Mouse (Mus musculus) kidney, postnatal 0 days (tissue): ENCODE data around the gene Clmp. TPM values are rescaled to one million over a fixed set of nuclear protein-coding genes. Genes with fewer than 3 reads are reported as not detected.

ENCODE experiments used
- ATAC-seq: fragments of 200-750 bp; cut with Nextera tagmentation; replicated peaks from 2 replicates; pipeline ENCODE4 v1.8.0; 2017; ENCODE audit warnings: low read depth, moderate number of reproducible peaks, moderate TSS enrichment, moderate library complexity; ENCODE audit not compliant: low FRiP score
- DNase-seq: peaks from one replicate; pipeline ENCODE4 v3.0.0-alpha.2; 2016; ENCODE audit warnings: low spot score
- H3K27ac ChIP-seq: fragments of 300-500 bp; sonication (generic); 2 replicates; pipeline ENCODE4 v1.5.1; 2014; ENCODE audit warnings: mild to moderate bottlenecking
- H3K27me3 ChIP-seq: fragments of 300-500 bp; sonication (generic); 2 replicates; pipeline ENCODE4 v1.6.1; 2014; ENCODE audit warnings: low read length, mixed read lengths; ENCODE audit not compliant: insufficient read depth
- H3K36me3 ChIP-seq: fragments of 300-500 bp; sonication (generic); 2 replicates; pipeline ENCODE4 v1.6.1; 2014; ENCODE audit warnings: low read length, mixed read lengths; ENCODE audit not compliant: insufficient read depth
- H3K4me1 ChIP-seq: fragments of 300-500 bp; sonication (generic); replicated peaks from 2 replicates; pipeline ENCODE4 v1.6.1; 2014; ENCODE audit warnings: antibody characterized with exemption, low read length, mixed read lengths; ENCODE audit not compliant: insufficient read depth
- H3K4me2 ChIP-seq: fragments of 300-500 bp; sonication (generic); 2 replicates; pipeline ENCODE4 v1.6.1; 2014; ENCODE audit warnings: mild to moderate bottlenecking, low read length, moderate library complexity, mixed read lengths
- H3K4me3 ChIP-seq: fragments of 300-500 bp; sonication (generic); replicated peaks from 2 replicates; pipeline ENCODE4 v1.5.1; 2014; ENCODE audit warnings: low read depth, low read length
- H3K9ac ChIP-seq: fragments of 300-500 bp; sonication (generic); 2 replicates; pipeline ENCODE4 v1.6.1; 2014; ENCODE audit warnings: low read depth, low read length
- H3K9me3 ChIP-seq: fragments of 300-500 bp; sonication (generic); replicated peaks from 2 replicates; pipeline ENCODE4 v1.6.1; 2016; ENCODE audit warnings: low read length, inconsistent platforms, mixed read lengths
- CTCF ChIP-seq: IDR thresholded peaks from 2 replicates; pipeline ENCODE4 v1.5.1; 2016; ENCODE audit warnings: antibody characterized with exemption, low read depth, mild to moderate bottlenecking, moderate library complexity
- WGBS: fragments of 180-500 bp; shearing (Covaris S2); extraction: QIAGEN DNeasy Blood & Tissue Kit; methylation state at CpG from one replicate; pipeline ENCODE4 v1.1.7; 2014; 5-methylcytosine and 5-hydroxymethylcytosine counted together
- polyA plus RNA-seq: library from polyadenylated mRNA; unstranded; fragments of >200 nt; fragmentation: Nextera tagmentation; extraction: Ambion mirVana; gene quantifications from 2 replicates; pipeline ENCODE4 v1.2.1, GENCODE M21; 2015

Clmp gene
- polyA plus RNA-seq, 1 experiment from 2014 or later = 23.6 TPM

GRCm38 (mm10) chr9:40806440-40807288 lies 120.9 kb downstream of the Clmp start:
- Histone ChIP-seq H3K27me3 (no peaks in the 10 kb centered on the region), H3K4me3 (no peak overlapping the region), H3K9ac (no peak overlapping the region), H3K9me3 (no peaks in the 10 kb centered on the region), H3K4me1 (peaks cover 17% of the 10 kb centered on the region), H3K36me3 (peaks cover 22% of the 10 kb centered on the region), H3K27ac (peak overlapping the region; percentile 20; the same call in 1 of the 2 replicates), H3K4me2 (no peak overlapping the region)
- peak; percentile 92 for DNase-seq
- TF ChIP-seq CTCF = peak; percentile 64
- WGBS = 22% methylated on average over 5 of the region's 5 CpGs
- ATAC-seq = peak; percentile 45; the same call in 1 of the 2 replicates

GRCm38 (mm10) chr9:40807289-40807920 lies 121.6 kb downstream of the Clmp start:
- Histone ChIP-seq H3K9ac (no peak overlapping the region), H3K4me2 (no peak overlapping the region), H3K36me3 (peaks cover 22% of the 10 kb centered on the region), H3K4me1 (peaks cover 17% of the 10 kb centered on the region), H3K9me3 (no peaks in the 10 kb centered on the region), H3K27me3 (no peaks in the 10 kb centered on the region), H3K4me3 (no peak overlapping the region), H3K27ac (peak overlapping the region; percentile 48; the same call in 1 of the 2 replicates)
- TF ChIP-seq CTCF = peak; percentile 28; the same call in 1 of the 2 replicates
- peak; percentile 65 for DNase-seq
- no peak for ATAC-seq
- 21% methylated on average over 11 of the region's 11 CpGs for WGBS

- no peaks in the 10 kb centered on the region for H3K9me3 ChIP-seq
- no peak for TF ChIP-seq CTCF
- no peak for ATAC-seq
- no peaks in the 10 kb centered on the region for H3K27me3 ChIP-seq
- H3K9ac ChIP-seq = no peak overlapping the region
- WGBS = 38% methylated on average over 16 of the region's 16 CpGs
- peaks cover 17% of the 10 kb centered on the region for H3K4me1 ChIP-seq
- H3K4me3 ChIP-seq = no peak overlapping the region
- H3K27ac ChIP-seq = peak overlapping the region; percentile 48; the same call in 1 of the 2 replicates
- no peak overlapping the region for H3K4me2 ChIP-seq
- H3K36me3 ChIP-seq = peaks cover 18% of the 10 kb centered on the region
- DNase-seq = no peak
Measured at GRCm38 (mm10) chr9:40808061-40808906, 122.5 kb downstream of the Clmp start.

GRCm38 (mm10) chr9:40808907-40809280 lies 123.1 kb downstream of the Clmp start:
- H3K4me3 ChIP-seq = no peak overlapping the region
- H3K27me3 ChIP-seq = no peaks in the 10 kb centered on the region
- no peak overlapping the region for H3K4me2 ChIP-seq
- H3K36me3 ChIP-seq = peaks cover 15% of the 10 kb centered on the region
- TF ChIP-seq CTCF = no peak
- ATAC-seq = no peak
- WGBS = 66% methylated on average over 8 of the region's 8 CpGs
- no peak for DNase-seq
- no peak overlapping the region for H3K27ac ChIP-seq
- H3K9ac ChIP-seq = no peak overlapping the region
- H3K4me1 ChIP-seq = peaks cover 17% of the 10 kb centered on the region
- H3K9me3 ChIP-seq = no peaks in the 10 kb centered on the region

GRCm38 (mm10) chr9:40811860-40812259 lies 126.1 kb downstream of the Clmp start:
- no peaks in the 10 kb centered on the region for H3K9me3 ChIP-seq
- 63% methylated on average over 2 of the region's 2 CpGs for WGBS
- H3K27me3 ChIP-seq = no peaks in the 10 kb centered on the region
- no peak overlapping the region for H3K4me3 ChIP-seq
- peak; percentile 62 for TF ChIP-seq CTCF
- DNase-seq (no peak), ATAC-seq (no peak)
- no peaks in the 10 kb centered on the region for H3K36me3 ChIP-seq
- 0 out of 2 replicates have a peak, but pooled peaks cover 1% of the 10 kb centered on the region for H3K4me1 ChIP-seq
- H3K9ac ChIP-seq = no peak overlapping the region
- H3K27ac ChIP-seq = no peak overlapping the region
- H3K4me2 ChIP-seq = no peak overlapping the region

- H3K9me3 ChIP-seq = no peaks in the 10 kb centered on the region
- H3K36me3 ChIP-seq = no peaks in the 10 kb centered on the region
- no peaks in the 10 kb centered on the region for H3K4me1 ChIP-seq
- WGBS = 88% methylated on average over 7 of the region's 7 CpGs
- H3K9ac ChIP-seq = no peak overlapping the region
- H3K27ac ChIP-seq = no peak overlapping the region
- no peak for DNase-seq
- no peaks in the 10 kb centered on the region for H3K27me3 ChIP-seq
- TF ChIP-seq CTCF = no peak
- H3K4me3 ChIP-seq = no peak overlapping the region
- no peak overlapping the region for H3K4me2 ChIP-seq
- no peak for ATAC-seq
Measured at GRCm38 (mm10) chr9:40814060-40814459, 128.3 kb downstream of the Clmp start.
